Mouse (Mus musculus) lung, postnatal 0 days (tissue): ENCODE measurements around the gene Hmga1.

Source experiments
- CTCF ChIP-seq: IDR thresholded peaks from 2 replicates; pipeline ENCODE4 v1.5.1; 2016; ENCODE audit warnings: antibody characterized with exemption, mild to moderate bottlenecking
- EP300 ChIP-seq: IDR thresholded peaks from 2 replicates; pipeline ENCODE4 v1.6.1; 2016; ENCODE audit warnings: antibody characterized with exemption, mild to moderate bottlenecking, control low read depth

DNA sequence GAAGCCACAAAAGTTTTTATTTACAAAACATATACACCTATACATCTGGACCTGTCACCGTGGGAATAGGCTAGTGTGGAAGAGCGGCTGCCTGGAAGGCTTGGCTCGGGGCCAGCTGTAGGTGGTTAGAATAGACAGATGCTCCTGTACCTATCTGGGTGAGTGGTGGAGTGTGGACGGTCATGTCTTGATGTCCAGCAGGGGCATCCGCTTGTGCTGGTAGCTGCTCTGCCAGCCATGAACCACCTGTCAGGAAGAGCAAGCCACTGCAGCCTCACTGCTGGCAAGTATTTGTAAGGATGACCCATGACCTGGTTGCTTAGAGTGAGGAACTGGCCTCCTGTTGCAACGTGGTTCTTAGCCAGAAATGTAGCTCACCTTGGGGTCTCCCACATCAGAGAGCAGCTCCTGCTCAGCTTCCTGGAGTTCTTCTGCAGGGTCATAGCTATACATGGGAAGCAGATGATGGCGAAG is 7.5 kb downstream of the Hmga1 start:
- TF ChIP-seq CTCF (no peak), EP300 (no peak)
